Mouse (Mus musculus): ENCODE data around the gene Park7.

Gene Park7

GRCm38 (mm10) chr4:150850893-150851292 lies 63.3 kb downstream of the Park7 start:
- DNase-seq (ENCODE audit: low read depth in 1 of 2, low spot score in 2 of 2) = no peak

DNA sequence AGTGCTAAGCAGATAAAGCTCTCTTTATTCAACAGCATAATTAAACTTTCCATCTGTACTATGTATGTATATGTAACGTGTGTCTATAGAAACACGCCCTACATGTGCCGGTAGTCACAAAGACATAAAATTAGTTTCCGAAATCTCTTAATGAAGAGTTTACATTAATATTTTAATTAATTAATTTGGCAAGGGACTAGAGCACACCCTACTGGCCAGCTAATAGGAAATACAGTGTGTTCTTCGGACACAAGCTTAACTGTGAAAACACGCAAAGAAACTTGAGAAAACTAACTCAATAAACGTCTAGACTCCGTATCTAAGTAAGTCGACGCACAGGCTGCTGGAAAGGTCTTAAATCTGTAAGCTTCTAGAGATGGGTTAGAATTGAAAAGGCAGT lies 64.3 kb downstream of the Park7 start:
- DNase-seq (ENCODE audit: low read depth in 1 of 2, low spot score in 2 of 2) = no peak
